Mouse (Mus musculus) heart, adult 8-10 months (tissue): Measurements from ENCODE around the gene Bicd2. TPM values are rescaled to one million over a fixed set of nuclear protein-coding genes. Genes with fewer than 3 reads are reported as not detected.
A peak's percentile ranks its signal among the peaks of the same experiment; 100 is the strongest.

Source experiments
- DNase-seq: peaks from one replicate; pipeline ENCODE4 v3.0.0; 2022; ENCODE audit warnings: low spot score
- total RNA-seq, 4 experiments: library from RNA; stranded (reverse); gene quantifications; 2 replicates each; pipeline ENCODE4 v1.2.4; 2022

The Bicd2 gene
- total RNA-seq, result 10 to 100 TPM; 67.9 to 79.2 (median 73.3) TPM

DNA sequence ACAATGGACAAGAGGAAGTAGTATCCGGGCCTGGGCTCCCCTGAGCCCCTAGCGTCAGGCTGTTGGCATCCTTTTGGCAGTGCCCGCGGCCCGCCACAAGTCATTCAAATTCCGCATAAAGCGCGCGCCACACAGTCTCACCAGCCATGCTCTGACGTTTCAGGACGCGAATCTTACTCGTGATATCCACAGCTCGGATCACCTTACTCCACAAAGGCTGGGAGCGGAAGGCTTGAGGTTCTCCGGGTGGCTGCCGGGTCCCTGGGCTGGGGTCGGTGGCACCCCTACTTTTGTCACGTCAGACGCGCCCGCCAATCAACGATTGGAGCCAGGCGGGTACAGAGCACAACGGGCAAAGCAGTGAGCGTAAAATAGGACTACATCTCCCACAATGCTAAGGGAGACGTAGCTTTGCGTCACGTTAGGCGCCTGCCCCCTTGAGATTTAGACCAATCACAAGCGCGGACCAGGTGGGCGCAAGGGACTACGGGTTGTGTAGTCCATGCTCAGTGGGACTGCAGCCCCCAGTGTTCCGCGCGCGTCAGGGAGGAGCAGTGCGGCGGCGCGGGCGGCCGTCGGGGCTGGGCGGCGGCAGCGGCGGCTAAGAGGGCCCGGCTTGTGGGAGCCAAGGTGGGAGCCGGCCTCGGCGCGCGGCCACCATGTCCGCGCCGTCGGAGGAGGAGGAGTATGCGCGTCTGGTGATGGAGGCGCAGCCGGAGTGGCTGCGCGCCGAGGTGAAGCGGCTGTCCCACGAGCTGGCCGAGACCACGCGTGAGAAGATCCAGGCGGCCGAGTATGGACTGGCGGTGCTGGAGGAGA is at the start of gene Bicd2:
Gene Bicd2 (plus strand): TSS at position 574 of the 819 bp plus-strand sequence.
- peak; percentile 97 for DNase-seq

DNA sequence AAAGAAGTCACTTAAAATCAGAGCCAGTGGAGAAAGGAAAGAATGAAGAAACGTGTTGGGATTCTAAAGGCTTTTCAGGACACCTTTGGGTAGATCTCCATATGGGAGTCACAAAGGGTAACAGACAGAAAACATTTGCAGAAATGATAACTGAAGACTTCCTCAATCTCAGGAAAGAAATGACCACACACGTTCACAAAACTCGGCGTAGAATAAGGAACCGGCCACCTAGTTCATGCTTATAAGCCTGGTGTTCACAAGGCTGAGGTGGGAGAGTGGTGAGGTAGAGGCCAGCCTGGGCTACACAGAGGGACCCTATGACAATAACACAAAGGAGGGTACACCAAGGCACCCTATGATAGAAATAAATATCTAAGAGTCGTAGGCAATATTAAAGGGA is 49.4 kb upstream of the Bicd2 start:
- DNase-seq, result no peak

DNA sequence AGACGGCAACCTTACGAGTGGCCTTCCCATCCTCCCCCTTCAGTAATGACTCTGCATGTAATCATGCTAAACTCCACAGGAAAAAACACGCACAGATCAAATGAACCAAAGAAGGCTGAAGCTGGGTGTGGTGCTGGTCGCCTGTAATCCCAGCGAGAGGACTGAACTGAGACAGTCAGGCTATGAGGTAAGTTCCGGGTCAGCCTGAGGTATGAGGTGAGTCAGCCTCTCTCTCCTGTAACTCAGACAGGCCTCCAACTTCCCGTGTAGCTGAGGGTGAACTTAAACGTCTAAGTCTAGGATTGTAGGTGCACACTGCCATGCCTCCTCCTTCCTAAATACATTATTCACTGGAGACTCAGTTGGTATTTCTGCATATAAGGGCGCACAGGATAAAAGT is 47.3 kb upstream of the Bicd2 start:
- no peak for DNase-seq

DNA sequence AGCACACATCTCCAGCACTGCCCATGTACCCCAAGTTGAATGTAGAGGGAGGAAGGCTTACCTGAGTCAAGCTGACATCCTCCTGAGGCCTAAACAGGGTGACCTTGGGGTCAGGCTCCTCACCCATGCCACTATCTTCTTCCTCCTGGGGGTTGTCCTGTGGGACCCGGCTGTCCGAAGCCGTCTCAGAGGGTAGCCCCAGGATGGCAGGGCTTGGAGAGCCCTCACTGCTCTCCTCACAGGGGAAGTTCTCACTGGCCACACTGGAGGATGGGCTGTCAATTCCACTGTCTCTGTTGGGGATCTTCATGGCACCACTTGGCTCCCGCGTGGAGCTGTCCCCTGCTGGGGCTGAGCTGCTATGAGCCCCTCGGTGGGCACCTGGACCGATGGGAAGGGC is 45.1 kb upstream of the Bicd2 start:
- DNase-seq, result no peak

DNA sequence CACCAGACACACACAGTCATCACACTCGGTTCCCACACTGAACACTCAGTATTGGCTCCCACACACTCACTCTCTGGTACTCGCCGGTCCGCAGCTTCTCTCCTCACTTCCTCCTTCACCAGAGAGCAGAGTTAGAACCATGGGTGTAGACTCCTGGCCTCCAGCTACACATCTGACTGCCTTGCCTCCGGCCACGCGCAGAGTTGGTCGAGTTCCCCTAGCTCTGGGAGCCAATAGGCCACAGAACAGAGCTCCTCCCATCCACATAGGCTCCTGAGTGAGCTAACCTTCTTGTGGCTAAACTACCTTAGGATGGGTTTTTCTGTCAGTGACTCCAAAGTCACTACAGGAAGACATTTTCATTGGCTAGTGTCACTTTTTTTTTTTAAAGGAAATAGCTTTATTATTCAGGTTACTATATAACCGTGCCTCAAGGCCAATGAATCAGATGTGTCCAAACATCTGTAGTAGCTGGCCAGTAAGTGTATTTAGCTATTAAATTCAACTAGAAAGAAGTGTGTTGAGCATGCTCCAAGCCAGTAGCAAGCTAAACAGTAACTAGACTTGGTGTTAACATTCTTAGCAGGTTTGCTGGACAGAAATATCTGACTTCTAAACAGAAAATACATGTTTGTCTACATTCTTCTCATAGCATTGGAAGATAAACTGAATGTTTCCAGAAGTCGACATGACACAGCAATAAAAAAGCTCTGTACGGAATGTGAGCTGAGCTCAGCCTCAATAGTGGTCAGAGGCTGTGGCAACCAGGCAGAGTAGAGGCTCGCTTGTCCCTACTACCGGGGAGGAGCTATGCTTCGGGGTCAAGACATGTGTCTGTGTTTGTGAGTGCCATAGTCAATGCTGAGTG is 42.6 kb upstream of the Bicd2 start:
- no peak for DNase-seq

DNA sequence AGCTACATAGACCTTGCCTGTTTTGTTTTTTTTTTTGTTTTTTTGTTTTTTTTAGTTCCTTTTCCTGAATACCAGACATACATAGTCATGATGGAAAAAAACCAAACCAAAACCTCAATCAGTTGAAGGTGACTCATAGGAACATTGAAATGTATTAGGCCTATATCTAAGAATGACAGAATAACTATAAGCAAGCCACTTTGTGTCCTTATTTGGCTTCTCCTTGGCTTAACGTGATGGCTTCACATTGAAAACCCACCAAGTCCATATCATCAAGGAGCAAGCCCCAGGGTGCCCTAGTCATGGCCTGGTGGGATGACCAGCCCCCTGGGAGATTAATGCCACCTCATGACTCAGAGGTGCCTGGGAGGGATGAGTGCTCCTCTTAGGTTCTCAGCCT is 40.6 kb upstream of the Bicd2 start:
- no peak for DNase-seq

DNA sequence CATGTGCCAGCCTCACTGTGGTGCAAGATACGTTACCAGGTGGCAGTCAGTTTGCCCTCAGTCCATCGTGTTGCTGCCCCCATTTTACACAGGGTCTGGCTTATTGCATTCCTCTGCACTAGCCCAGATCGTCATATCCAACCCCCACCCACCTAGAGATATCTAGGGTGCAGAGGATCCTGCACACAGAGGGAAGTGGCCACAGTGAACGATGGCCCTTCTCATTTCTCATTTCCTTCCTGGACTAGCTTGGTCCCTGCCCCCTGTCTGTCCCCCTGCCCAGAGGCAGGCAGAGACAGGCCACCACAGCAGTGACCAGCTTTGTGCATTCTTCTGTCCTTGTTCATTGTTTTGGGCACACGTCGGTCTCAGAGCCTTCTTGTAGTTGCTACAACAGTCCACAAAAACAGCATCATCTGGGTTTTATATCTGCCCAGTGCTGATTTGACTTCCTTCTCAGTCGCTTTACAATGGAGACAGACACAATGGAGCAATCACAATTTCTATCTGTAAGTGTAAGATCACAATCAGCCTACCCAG is 34.5 kb upstream of the Bicd2 start:
- DNase-seq, result no peak

DNA sequence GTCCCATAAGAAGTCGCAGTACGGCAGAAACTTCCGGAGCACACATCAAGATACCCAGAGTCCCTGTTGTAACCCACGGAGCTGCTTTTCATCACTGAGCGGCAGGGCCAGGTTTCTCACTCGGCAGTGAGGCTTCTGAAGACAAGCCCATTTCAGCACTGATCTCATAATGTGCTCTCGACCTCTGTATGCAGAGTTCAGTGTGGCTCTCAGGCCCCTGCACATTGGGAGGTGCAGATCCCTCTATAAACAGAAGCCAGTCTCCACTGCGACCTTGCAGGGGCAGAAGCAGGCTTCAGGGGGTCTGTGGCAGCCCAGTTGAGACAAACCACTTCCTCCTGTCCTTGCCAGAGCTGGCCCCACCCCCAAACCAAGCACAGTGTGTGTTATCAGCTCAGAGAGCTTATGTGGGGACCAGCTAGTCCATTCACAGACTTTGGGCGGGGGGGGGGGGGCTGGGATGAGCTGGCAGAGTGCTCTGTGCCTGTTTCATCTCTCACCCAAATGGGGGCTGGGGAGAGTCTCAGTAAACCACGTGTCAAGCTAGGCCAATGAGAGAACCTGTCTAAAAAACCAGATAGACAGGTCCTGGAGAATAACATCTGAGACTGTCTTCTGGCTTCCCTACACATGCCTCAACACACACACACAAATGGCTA is 33.9 kb upstream of the Bicd2 start:
- DNase-seq, result no peak

DNA sequence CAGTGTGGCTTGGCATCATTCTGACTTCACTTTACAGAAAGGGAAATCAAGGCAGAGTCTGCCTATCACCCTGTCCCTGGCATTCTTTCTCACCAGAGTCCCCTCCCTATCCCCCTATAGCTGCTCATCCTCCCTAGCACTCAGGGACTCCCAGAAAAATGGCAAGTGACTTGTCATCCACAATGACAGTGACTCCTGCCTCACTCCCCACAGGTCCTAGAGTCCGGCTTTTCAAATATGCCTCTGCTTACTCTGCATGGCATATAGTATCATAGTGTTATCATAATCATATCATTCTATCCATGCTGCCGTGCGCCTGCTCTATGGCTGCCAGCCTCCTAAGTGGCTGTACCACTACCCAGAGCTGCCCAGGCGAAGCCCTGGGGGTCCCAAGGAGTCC is 33.2 kb upstream of the Bicd2 start:
- no peak for DNase-seq

DNA sequence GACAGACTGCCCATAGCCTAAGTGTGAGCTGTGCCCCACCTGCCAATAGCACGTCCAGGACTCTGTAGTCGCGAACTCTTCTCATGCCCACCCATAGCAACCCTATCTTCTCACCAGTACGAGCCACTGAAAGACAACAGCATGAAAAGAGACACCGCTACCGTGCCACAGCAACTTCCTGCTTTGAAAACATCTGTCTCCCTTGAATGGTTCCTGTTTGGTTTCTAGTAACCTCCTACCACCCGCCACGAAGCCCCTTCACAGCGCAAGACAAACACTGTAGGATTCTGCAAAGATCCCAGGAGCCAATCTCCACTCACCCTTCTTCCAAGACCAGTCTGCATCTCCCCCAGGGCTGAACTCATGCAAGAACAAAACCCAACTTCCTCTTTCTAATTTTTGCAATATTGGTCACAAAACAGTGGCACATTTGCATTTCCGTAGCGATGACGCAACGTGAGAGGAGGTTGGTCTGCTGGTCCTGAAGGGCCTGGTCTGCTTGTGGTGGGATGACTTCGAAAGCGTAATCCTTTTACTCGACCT is 32.5 kb upstream of the Bicd2 start:
- peak; percentile 46 for DNase-seq

DNA sequence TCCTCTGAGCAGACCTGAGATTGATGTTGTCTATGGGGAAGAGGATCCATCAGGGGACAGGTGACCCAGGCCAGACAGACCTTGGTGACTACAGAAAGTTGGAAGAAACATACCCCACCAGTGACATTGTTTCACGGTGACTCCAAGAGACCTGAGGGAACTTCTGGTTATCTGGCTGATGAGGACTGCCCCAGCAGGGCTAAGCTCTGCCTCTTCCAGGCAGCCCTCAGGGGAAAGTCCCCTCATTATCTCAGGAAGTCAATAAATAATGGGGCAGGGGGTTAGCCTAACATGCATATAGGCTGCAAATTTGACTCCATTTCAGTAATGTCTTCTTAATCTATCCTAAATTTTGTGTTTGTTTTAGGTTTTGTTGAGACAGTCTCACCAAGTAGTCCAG is 31.9 kb upstream of the Bicd2 start:
- no peak for DNase-seq

DNA sequence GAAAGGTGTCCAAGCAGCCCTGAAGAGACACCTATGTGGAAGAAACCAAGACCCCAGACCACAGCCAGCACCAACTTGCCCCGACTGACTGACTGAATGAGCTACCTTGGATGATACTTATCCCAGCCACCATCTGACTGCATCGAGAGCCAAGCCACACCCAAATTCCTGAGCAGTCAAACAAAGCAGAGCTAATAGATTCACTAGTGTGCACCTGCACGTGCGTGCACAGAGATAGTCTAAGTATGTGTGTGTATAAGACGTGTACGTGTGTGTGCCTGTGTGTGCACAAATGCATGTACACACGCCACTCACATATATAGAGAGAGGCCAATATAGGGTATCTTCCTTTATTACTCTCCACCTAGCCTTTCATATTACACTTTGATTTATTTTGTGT is 29.7 kb upstream of the Bicd2 start:
- DNase-seq, result no peak

DNA sequence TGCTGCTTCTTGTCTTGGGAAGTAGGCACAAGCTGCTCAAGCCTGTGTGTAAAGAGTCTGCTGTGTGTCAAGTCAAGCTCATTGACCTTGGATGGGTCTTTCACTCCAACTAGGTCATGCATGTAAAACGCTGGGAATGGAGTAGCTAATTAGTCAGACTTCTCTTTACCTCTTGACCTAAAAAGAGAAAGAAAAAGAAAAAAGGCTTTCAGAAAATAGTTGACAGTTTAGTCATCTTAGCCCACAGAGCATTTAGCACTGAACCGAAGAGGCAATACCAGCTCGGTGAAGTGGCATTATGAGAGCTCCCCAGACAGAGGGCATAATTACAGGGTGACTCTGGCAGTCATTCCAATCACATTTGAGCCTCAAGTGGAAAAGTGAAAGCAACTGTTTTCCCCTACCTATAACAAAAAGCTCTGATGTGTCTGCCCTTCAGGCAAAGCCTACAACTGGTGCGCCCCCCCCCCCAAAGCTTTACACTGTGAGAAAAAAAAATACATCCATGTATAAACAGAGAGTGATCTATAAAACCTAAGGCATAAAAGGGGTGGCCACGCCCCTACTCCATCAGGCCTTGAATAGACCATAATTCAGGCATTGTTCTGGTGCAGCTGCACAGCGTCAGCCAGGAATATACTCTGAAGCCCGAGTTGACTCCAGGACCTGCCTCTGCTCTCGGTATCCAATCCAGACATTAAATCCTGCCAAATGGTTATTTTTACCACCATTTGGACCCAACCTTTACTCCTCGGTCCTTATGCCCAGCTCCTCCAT is 24.8 kb upstream of the Bicd2 start:
- no peak for DNase-seq

DNA sequence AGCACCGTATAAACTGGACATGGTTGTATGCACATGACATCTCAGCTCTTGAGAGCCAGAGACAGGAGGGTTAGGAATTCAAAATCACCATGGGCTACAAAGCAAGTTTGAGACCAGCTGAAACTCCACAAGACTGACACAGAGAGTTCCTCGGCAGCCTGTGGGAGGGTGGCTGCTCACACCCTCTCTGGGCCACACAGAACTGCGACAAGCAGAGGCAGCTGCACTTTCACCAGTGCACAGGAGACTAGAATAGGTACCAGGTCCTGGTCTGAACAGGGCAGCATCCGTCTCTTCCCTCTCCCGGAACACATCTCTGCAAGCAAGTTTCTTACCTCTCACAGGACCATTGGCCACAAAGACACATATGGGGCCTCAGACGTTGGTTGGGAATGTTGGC is 23.9 kb upstream of the Bicd2 start:
- no peak for DNase-seq

DNA sequence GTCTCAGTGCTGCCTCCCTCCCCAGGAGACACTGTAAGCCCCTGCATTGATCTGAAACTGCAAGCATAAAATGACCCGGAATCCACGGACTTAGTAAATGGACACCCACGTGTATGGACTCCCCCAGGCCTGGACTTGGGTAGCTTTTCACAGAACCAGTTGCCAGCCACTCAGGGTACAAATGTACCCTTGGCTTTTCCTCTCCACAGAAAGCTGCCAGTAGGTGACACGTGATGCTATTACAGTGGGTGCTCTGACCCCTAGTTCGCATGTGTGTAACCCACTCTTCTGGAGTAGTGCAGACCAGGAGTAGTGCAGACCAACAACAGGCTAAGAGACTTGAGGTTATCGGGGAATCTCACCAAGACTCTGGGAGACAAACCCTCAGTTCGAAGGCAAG is 23.5 kb upstream of the Bicd2 start:
- DNase-seq, result no peak

DNA sequence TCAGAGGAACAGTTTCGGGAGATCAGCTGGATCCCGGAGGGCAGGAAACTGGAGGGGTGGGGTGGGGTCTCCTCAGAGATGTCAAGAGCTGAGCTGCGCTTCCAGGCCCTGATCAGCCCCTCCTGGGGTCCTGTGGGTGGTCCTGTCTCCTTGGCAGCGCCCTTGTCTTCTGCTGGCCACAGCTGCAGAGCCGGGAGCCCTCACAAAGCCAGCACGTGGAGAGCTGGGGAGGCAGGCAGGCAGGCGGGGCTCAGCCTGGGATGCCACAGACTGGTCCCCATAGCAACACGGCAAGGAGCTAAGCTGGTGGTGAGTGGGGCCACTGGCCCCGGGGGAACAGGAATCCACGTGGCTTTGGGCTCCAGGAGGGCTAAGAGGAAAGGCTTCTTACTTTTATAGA is 21.3 kb upstream of the Bicd2 start, which contains the start of gene Fgd3:
Gene Fgd3 (minus strand): TSS at position 272 of the 400 bp plus-strand sequence.
- no peak for DNase-seq

DNA sequence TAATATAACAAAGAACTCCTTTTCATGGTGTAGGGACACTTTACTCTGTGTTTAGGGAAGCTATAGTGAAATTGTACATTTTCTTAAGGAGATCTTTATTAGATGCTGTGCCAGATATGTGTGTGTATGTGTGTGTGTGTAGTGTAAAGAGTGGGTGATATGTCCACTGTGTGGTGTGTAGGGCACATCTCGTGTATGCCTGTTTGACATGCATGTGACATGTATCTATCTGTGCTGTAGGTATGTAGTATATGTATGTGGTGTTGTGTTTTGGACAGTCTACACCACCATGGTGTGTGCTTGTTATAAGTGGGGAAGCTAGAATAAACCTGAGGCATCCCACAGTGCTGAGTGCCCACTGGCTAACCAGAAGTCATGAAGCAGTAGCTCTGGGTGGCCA is 20.9 kb upstream of the Bicd2 start:
- no peak for DNase-seq

DNA sequence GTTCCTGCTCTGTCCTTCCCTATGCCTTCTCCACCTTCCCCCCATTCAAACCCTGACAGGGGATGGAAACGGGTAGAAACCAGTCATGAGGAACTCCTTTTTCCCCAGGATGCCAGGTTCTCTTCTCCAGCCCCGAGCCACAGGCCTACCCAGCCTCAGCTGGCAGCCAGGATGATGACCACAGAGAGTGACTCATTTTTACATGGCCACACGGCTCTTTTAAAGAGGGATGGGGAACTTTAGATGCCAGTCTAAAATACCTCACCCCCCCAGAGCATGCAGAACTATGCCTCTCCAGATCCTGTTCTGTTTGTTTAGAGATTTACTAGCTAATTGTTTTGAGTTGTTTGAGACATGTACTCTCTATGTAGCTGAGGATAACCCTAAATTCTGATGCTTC is 19.9 kb upstream of the Bicd2 start:
- no peak for DNase-seq

DNA sequence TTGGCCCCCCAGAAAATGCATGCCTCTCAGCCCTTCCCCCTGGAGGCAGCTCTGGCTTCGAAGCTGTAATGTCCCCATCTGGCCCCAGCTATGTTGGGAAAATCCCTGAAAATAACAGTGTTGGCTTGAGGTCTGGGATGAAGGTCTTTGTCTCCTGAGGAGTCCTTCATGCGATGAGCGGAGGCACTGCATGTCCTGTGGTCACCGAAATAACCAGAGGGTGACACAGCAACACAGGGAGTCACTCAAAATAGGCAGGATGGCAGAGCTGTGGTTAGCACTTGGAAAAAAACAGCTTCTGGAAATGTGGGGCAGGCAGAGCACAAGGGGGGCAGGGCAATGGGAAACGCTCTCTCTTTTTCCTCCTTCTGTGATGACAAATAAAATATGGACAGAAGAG is 19.2 kb upstream of the Bicd2 start:
- DNase-seq, result no peak

DNA sequence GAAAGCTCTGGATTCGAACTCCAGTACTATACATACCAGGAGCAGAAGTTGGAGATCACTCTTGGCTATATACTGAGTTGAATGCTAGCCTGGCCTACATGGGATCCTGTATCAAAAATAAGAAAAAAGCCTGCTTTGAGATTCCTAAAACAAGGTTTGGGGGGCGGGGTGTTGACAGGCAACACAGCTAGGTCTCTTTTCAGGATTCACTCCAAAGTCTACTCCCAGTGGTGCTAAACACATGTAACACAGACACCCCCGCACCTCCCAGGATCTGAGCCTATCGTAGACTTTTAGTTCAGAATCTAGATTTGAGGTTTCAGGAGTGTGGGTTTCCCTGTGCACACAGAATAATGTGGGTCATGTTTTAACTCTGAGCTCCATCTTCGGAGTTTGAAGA is 18.6 kb upstream of the Bicd2 start:
- no peak for DNase-seq

DNA sequence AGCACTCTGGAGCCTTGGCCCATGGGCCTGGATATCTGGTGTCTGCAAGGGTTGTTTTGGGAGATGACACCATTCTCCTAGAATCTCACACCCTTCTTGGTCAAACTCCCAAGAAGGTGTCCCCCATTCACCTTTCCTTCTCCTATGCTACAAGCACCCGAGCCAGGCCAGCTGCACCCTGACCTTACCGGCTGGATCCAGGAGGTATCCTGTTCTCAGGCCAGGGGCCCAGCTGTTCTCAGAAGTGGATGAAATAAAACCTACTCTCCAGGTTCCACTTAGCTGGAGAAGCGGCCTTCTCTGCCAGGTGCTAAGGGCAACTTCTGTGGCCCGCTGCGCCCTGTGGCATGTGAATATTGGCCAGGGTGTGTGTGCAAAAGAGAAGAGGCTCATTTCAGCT is 16.5 kb upstream of the Bicd2 start:
- no peak for DNase-seq
